Mouse (Mus musculus) urinary bladder, adult 2 months (tissue): Measurements from ENCODE around the gene Gm37240. TPM values are rescaled to one million over a fixed set of nuclear protein-coding genes. Genes with fewer than 3 reads are reported as not detected.

Source experiments
- DNase-seq: peaks from one replicate; pipeline ENCODE4 v3.0.0; 2022; ENCODE audit warnings: low spot score
- polyA plus RNA-seq: library from polyadenylated mRNA; depleted of rRNA; stranded (reverse); fragments of >200 nt; gene quantifications from 2 replicates; pipeline ENCODE4 v1.2.3, GENCODE M21; 2012

Gm37240 gene
- polyA plus RNA-seq, 1 experiment = 1.5 TPM

DNA sequence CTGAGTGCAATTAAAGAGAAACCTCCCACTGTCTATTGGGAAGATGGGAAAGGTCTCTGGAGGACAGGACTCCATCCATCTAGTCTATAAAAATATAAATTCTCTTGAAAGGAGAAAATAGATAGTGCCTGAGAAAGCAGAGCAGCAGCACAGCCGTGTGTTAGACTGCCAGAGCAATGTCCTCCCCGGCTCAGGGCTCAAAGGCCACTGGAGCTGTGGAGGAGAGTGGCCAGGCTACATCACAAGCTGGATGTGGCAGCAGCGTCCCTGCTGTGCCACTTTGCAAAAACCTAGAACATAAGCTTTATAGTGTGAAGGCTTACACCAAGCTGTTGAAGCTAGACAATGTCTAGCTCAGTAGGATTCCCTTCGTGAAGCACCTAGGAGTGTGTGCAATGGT, 138.0 kb downstream of the Gm37240 start:
- DNase-seq = no peak

DNA sequence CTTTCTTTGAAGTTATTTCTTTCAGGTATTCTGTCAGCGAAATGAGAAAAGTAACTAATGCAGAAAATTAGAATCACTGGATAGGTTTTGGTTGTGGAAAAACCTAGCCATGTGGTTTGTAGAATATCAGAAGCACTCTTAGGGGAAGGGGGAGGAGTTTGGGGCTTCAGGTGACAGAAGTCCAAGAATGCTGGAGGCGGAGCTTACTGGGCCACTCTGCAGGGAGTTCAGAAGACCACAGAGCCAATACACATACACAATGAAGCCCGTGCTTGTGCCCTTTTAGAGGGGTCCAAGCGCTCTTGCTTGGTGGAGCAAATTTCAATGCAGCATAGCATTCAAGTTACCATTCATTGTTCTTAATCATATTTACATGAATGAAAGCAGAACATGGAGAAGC, 138.5 kb downstream of the Gm37240 start:
- DNase-seq = no peak

DNA sequence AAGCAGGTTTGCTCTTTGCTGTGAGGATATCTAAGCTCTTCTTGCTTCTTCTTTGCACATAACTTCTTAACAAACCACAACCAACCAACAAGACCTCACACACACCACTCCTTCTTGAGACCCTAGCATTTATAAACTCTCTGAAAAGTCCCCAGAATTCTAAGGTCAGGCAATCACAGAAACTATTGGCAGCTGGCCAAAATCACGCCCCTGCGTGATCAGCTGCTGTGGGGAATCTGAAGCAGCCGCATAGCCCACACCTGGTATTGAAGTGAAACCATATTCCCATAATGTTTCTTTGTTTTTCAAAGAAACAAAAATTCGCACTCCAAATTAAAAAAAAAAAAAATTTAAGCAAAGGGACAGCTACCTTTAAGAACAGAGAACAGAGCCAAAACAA, 141.2 kb downstream of the Gm37240 start:
- no peak for DNase-seq

DNA sequence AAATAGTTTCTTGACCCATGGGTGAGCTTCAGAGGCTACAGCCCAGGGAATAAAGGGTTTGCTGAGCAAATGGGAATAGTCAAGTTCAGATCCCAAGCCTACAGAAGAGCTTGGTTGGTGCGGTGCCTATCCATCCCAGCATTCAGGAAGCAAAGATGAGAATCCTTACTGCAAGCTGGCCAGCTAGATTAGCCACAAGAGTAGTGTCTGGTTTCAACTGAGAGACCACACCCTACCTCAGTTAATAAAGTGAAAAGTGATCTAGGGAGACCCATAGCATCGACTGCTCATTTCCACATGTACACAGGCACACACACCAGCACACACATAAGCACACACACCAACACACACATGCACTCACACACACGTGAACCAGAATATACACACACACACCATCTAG, 145.6 kb downstream of the Gm37240 start:
- no peak for DNase-seq

DNA sequence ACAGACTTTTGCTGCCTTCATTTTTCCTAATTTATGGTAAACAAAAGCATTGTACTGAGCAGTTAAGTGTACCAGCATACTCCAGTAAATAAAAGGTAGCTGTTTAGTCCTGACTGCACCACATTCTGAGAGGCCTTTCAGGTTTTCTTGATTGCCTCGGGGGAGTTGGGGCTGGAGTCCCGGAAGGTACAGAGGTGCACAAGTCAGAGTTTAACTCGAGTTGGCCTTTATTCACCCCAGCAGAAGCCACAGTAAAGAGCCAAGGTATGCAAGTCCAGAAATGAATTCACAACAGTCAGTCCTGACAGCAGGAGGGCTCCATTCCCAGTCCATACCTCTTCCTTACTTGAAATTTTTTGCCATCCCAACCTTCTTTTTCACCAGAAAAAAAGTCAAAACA, 148.7 kb downstream of the Gm37240 start:
- no peak for DNase-seq

DNA sequence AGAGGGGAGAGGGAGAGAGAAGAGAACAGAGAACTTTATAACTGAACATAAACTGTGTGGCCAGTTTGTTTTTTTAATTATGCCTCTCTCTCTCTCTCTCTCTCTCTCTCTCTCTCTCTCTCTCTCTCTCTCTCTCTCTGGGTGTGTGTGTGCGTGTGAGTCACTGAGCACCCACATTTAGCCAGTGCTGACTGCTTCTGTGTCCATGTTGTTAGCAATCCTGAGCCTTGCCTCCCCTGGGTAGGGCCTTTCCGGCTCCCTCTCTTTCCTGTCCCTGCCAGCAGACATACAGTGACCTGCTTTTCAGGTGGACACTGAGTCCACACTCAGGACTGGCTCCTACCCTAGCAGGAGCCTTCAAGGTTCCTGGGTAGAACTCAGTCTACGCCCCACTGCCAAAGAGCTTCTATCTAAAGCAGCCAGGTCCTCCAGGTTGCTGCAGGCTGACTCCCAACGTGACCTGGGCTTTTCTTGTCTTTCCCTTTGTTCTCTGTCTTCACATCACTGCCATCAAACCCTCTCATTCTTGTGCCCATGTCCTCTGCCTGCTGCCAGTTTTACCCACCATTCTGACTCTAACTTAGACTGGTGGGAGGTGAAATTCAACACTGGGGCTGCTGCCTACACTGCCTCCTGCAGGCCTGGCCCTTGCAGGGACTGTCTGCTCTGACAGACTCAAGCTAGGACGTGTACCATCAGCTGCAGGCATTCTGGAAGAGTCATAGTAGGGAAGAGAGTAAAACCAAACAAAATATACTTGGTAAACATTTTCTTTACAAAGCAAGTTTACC, 153.2 kb downstream of the Gm37240 start:
- DNase-seq = no peak

DNA sequence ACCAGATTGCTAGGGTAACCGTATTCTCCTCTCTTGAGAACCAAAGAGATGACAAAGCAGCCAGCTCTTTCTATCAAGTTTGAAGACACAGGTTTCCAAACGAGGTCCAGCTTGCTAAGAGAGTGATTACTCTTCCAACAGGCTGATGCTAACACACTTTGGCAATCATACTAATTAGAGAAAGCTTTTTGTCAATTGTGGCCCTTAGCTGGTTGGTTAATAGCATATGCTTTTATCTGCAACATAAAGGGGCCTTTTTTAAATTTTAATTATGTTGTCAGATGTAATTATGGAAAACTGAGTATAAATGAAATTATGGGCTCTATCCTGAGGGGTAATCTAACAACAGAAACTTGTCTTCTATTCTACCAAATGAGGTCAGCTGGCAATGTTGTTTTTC, 160.1 kb downstream of the Gm37240 start:
- DNase-seq = no peak

DNA sequence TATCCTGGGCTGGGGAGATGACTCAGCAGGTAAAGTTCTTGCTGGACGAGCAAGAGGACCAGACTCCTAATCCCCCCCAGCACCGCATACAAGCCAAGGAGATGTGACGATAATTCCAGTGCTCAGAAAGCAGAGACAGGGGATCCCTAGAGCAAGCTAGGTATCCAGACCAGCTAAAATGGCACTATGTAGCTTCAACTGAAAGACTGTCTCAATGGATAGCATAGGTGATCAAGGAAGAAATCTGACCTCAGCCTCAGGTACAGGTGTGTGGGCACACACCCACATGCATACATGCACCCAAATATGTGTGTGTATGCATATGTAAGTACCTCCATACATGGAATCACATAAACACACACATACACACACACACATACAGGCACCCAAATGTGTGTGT, 161.3 kb downstream of the Gm37240 start:
- DNase-seq = no peak

DNA sequence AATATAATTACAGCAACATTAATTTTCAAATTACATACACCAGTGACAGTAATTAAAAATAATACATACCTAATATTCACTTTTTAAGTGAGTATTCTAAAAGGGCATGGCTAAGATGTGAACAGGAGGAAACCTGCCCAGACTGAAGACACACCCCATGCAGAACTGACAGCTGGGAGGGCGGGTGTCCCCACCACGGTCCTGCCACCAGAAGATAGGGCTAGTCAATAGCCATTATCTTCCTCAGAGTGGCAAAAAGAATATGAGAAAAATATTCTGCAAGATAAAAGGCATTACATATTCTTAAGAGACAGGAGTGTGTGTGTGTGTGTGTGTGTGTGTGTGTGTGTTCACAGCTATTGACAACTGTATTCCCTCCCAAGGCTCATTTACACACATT, 162.2 kb downstream of the Gm37240 start:
- no peak for DNase-seq

DNA sequence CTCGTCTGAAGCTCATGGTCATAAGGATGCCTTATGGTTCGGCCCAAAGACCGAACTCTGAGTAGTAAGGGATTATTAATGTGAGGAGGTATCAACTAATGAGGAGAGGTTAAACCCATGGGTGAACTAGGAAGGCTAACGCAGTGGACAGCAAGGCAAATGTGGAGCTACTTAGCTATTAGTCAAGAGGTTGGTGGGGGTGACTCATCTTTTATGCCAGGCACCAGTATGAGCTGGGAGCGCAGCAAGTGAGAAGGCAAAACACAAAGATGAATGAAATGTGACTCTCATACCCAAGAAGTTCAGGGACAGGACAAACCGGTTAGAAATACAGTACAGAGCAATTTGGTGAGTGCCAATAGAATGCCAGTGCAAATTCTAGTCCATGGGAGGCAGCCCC, 164.7 kb downstream of the Gm37240 start:
- DNase-seq = no peak

DNA sequence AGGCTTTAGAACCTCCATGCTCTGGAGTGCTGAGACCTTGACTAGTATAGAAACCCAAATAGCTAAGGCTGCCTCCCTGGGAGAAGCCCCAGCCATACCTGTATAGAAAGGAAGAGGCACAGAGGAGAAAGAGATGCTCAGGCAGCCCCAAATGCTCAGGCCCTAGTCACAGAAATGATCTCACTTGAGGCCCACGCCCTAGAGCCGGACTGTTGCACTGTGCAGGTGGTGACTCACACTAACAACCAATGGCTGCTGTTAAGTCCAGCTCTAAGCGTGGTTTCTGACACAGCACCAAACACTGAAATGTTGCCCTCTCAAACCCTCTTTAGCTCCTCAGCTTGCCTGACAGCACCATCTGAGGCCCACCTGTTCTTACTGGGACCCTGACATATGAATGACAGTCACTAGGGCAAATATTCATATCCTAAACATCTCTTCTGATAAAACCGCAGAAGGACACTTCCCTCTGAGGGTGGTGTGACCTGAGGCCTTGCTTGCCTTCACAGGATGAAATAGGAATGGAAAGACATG, 171.5 kb downstream of the Gm37240 start:
- no peak for DNase-seq

DNA sequence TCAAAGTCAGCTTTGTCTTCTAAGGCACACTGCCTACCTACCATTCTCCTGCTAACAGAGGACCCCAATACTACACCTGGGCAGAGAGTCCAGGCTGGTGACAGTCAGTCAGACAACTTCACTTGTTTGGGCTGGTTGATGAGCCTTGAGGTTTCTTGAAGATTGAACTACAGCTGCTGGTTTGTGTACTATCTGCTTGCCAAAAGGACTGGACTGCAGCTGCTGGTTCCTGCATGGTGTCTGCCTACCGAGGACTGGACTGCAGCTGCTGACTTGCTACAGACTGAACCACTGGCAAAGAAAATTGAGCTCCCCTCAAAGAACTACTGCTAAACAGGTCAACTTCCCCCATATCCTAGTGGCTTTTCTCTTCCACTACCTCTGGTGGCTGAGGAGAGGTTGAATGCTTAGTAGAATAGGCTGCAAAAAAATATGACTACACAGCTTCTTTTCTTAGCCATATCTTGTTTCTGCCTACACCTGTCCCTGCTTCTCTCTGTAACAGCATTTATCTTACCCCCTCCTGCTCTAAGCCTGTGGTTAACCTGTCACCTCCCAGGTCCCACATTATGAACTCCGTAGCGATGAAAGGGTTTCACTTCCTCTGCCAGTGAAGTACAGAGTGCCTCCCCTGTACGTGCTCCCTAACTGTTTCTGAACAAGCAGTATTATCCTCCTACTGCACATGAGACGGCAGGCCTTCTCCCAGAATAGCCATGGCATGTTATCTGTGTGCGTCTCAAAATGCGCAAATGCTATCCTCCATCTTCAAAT, 173.2 kb downstream of the Gm37240 start:
- no peak for DNase-seq

DNA sequence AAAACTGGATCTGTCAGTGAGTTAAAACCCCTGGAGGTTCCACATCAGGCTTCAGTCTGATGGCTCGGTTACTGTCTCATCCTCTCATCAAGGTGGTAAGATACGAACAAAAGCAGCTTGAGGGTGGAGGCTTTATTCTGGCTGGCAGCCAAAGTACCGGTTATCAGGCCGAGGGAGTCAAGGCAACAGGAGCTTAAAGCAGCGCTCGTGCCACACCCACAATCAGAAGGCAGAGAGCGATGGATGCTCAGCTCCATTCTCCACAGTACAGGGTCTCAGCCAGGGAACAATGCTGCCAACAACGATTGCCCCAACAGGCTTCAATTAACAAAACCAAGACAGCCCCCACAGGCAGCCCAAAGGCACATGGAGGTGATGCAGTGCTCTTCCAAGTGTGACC, 176.6 kb downstream of the Gm37240 start:
- no peak for DNase-seq

DNA sequence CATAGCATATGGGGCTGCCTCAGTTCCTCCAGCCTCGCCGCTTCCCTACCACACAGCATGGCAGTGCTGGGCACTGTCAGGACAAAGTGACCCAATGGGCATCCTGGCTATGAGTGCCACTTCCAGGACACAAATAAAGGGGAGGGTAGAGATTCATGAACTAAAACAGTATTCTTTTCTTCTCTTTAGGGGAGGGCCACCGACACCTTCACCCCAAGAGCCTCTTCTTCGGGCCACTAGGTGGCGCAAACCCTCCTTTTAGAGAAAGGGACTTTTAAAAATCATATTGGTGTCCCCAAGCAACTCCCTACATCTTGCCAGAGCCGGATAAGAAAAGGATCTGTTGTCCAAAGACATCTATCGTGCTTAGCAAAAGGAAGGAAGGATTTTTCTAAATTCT, 179.9 kb downstream of the Gm37240 start:
- DNase-seq = no peak

DNA sequence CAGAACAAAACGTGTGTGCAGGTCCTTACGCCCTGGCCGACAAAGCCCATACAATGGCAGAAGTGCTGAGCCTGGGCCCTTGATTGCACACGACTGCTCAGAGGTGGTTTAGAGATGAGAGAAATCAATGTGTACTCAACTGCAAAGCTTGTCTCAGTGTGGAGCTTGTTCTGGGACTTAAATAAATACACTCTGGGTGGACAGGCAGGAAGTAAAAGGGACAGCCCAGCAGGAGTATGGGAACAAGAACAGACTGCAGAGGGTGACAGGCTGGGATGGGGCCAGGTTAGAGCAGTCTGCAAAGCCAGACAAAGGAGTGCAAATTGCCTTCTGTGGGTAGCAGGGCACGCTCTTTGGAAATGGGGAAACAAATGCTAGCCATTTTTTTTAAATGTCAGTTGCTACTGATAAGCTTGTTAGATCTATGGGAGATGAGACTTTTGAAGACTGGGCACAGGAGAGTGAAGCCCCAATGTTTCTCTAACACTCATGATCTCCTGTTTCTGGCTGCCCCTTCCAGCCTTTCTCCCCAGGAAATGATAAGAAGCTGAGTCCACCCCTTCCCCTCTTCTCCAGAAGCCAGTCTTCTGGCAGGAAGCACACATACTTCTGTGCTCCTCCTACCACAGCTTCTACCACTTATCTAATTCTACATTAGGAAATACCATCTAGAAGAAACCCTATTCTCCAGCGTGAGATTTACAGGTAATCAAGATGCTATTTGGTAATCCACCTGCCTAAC, 184.0 kb downstream of the Gm37240 start:
- no peak for DNase-seq

DNA sequence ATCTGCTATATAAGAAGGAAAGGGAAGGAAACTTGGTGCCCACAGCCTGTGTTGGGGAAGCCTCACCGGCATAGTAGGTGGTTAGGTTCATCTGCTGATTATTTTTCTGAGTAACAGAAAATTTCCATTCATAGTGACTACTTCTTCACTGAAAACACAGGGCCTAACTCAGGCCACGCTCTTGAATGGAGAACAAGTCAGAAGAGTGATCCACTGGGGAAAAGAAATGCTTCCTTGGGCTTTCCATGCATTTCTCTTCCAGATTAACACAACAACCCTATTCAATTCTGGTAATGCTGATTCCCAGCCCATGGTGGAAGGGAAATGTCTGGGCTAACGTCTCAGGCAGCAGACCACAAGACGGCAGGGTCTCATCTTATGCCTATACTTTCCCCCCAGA, 188.8 kb downstream of the Gm37240 start:
- DNase-seq = no peak

DNA sequence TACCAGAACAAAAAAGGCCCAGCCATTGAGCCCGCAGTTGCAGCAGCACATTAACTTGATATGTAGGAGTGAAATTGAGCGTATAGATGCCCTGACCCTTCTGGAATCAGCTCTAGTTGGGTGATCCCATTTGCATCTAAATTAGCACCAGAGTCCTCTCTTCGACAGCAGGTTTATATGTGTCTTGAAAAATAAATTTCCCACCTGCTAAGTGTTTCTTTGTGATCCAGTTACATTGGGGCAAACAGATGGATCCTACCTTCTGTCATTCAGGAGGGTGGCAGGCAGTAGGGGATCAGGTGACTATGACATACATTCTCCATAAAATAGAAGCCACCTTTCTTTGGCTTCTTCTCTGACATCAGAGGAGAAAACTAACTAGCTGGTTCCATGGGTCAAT, 192.3 kb downstream of the Gm37240 start:
- no peak for DNase-seq

DNA sequence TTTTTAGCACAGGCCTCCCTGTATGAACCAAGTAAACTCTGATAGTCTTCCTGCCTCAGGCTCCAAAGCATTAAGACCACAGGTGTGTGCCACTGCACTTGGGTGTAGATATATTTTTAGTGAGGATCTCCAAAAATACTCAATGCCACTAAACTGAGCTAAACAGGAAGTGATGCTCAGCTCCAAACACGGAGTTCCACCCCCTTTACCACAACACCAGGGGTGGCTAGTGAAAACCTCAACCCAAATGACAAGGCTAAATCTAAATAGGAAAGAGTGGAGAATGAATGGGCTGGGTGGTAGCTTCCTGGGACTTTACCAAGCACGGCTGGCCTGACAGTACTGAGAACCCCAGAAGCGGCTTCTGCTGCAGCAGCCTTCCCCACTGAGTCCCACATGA, 194.3 kb downstream of the Gm37240 start:
- DNase-seq = no peak

DNA sequence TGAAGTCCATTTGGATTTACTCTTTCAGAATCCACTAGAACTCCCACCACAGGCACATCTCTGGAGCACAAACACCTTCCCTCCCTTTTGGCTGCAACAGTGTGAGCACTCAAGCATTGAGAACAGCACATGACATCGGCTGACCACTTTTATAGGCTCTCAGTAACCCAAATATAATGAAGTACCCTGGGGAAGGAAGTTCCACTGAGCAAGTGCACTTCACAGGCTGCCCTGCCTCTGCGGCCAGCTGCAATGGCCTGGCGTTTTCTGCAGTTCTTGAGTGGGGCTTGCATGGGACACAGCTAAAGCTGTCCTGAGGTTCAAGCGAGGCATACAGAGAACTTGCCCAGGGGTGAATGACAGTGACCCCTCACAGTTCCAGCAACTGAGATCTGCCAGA, 196.2 kb downstream of the Gm37240 start:
- no peak for DNase-seq

DNA sequence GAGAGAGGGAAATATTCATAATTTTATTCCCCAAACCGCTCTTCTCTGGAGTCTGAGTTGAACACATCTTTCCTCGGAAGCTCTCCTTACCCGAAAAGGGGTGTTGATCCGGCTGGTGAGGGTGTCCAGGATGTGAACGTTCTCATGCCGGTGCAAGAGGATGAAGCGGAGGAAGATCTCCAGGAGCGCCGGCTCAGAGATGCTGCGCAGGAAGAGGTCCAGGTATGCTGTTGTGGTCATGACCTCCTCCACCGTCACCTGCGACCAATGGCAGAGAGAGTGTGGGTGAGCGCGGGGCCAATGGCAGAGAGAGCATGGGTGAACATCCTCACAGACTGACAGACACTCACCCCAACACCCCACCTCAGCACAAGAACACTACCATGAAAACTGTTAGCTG, 199.0 kb downstream of the Gm37240 start:
- DNase-seq = no peak

DNA sequence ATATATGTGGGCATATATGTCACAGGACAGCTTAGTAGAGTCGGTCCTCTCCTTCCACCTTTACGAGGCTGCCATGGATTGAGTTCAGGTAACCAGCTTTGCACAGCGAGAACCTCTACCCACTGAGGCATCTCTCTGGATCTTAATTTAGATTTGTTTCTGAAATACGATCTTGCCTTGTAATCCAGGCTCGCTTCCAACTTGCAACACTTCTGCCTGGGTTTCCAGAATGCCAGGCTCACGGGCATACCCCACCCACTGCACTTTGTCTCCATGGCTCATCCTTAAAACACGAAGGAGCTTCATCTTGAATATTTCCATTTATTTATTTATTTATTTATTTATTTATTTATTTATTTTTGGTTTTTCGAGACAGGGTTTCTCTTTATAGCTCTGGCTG, 202.0 kb downstream of the Gm37240 start:
- no peak for DNase-seq

DNA sequence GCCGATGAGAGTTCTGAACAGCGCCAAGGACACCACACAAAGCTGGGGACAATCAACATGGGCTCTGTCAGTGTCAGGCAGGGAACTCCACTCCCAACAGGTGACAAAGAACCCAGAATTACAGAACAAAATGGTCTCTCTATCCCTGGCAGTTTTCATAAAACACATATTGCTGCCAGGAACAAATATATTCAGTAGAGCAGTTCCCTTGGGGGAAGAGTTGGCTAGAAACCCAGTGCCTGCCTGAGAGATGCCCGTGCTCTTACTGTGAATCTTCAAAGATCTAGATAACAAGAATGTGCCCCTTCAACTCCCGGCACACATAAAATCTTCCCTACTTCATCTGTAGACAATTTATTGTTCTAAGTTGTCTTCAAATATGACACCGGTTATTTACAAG, 203.7 kb downstream of the Gm37240 start:
- no peak for DNase-seq

DNA sequence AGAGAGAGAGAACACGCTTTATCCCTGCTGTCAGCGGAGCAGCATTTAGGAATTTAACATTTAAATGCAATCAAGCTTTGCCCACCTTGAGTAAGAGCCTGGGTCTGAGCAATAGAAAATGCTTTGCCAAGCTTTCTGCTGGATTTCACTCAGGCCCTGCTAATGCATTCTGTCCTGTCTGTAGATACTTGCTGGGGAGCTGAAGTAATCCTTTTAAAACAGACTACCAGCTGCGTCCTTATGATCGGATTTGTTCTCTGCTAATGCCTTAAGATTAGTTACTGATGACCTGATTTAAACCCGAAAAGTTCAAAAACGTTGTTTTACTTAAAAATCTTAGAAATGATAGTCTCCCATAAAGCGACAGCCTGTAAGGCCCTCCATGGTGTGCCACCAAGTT, 206.2 kb downstream of the Gm37240 start:
- no peak for DNase-seq
